Mouse (Mus musculus): ENCODE measurements at regions not wholly inside any gene's neighbourhood (a gene's known extent, or its start where the extent isn't known, plus 50 kb on each side); places are given as distances from the start of the nearest gene placed in this dataset.

DNA sequence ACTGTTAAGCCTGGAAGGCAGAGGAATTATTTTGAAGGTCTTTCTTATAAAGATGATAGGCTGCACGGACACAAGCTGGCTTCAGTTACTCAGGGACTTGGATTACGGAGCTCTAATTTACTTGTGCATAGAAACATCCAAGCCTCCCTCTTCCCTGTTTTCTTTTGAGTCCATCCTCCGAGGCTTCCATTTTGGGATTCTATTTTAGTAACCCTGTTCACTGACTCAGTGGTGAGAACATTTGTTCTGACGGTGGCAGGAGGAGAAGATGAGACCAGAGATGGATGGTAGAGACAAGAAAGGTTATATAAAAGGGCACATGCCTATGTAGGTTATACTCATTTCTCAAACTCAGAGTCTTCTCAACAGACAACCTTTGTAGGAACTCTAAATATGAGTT is 445.4 kb downstream of the Adam3 start:
- no peaks in the 10 kb centered on the region for H3K9me3 ChIP-seq (replicated peaks)
- no peak overlapping the region for H3K4me2 ChIP-seq (replicated peaks)
- no peak overlapping the region for H3K27ac ChIP-seq
- WGBS: 94% methylated on average over 4 of the region's 4 CpGs
- no peak overlapping the region for H3K4me3 ChIP-seq
- H3K36me3 ChIP-seq: no peaks in the 10 kb centered on the region
- ATAC-seq (ENCODE audit: low FRiP score): no peak
- no peaks in the 10 kb centered on the region for H3K27me3 ChIP-seq
- no peak overlapping the region for H3K9ac ChIP-seq
- no peaks in the 10 kb centered on the region for H3K4me1 ChIP-seq

DNA sequence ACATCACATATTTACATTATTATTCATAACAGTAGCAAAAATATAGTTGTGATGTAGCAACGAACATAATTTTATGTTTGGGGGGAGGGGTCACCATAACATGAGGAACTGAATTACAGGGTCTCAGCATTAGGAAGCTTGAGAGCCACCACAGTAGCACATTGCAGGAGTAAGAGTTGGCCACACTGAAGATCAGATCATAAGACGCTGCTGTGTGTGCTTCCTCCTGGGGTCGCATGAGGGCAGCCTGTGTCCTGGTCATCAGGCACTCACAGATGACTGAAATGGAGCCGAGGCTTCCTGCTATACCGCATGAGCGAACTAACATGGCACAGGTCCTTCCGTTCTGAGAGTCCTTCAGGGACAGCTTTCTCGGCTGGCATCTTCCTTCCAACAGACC is 447.3 kb downstream of the Adam3 start:
- Histone ChIP-seq H3K27ac (no peak overlapping the region), H3K27me3 (no peaks in the 10 kb centered on the region), H3K9me3 (replicated peaks) (no peaks in the 10 kb centered on the region), H3K36me3 (no peaks in the 10 kb centered on the region), H3K4me3 (no peak overlapping the region), H3K4me2 (replicated peaks) (no peak overlapping the region), H3K4me1 (no peaks in the 10 kb centered on the region), H3K9ac (no peak overlapping the region)
- ATAC-seq (ENCODE audit: low FRiP score): no peak
- 82% methylated on average over 8 of the region's 8 CpGs for WGBS

DNA sequence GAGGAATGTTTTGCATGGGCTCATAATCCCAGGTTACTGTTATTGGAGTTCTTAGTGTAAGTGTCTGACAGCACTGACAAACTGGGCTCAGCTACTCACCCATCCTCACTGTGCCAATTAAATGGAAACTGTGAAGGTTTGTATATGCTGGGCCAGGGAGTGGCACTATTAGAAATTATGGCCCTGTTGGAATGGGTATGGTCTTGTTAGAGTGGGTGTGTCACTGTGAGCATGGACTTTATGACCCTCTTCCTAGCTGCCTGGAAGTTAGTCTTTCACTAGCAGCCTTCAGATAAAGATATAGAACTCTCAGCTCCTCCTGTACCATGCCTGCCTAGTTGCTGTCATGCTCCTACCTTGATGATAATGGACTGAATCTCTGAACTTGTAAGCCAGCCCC is 464.3 kb downstream of the Adam3 start:
- H3K36me3 ChIP-seq: no peaks in the 10 kb centered on the region
- no peak for ATAC-seq (ENCODE audit: low FRiP score)
- no peak overlapping the region for H3K9ac ChIP-seq
- no peaks in the 10 kb centered on the region for H3K27me3 ChIP-seq
- H3K9me3 ChIP-seq (replicated peaks): no peaks in the 10 kb centered on the region
- H3K4me1 ChIP-seq: no peaks in the 10 kb centered on the region
- no peak overlapping the region for H3K4me3 ChIP-seq
- H3K27ac ChIP-seq: no peak overlapping the region
- no peak overlapping the region for H3K4me2 ChIP-seq (replicated peaks)

DNA sequence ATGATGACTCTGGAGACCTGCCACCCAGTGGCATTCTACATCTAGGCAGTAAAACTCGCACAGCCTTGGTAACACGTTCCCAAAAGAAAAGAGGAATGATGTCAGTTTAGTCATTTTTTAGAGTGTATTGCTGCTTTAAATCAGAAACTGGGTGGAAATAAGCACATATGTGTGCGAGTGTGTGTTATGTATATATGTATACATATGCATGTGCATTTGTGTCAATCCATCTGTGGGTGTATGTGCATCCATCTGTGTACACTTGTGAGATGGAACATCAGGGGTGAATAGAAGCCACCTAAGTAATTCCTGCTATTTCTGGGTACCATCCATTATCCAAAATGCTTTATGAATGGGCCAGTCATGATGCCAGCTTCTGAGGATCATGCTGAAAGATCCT is 467.0 kb downstream of the Adam3 start:
- Histone ChIP-seq H3K4me1 (no peaks in the 10 kb centered on the region), H3K4me3 (no peak overlapping the region), H3K9ac (no peak overlapping the region), H3K36me3 (no peaks in the 10 kb centered on the region), H3K4me2 (replicated peaks) (no peak overlapping the region), H3K9me3 (replicated peaks) (no peaks in the 10 kb centered on the region), H3K27ac (no peak overlapping the region), H3K27me3 (no peaks in the 10 kb centered on the region)
- WGBS: 92% methylated on average over 3 of the region's 3 CpGs
- ATAC-seq (ENCODE audit: low FRiP score): no peak

DNA sequence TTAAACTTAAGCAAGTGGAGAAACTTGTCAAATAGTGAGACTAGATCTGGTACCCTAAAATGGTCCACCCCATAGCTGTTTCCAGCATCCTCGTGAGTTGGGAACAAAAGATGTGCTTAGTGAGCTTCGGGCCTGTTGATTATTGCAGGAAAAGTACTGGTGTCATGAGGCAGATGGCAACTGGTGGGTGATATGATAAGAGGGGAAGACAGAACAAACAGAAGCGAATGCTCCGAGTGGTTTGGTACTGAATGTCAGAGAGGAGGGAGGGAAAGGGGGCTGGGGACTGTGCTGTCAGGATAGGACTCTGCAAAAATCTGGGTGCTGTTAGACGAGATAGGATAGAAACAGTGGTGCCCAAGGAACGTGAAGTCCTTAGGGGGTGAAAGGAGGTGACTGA is 483.4 kb downstream of the Adam3 start:
- Histone ChIP-seq H3K4me2 (replicated peaks) (no peak overlapping the region), H3K36me3 (no peaks in the 10 kb centered on the region), H3K27me3 (no peaks in the 10 kb centered on the region), H3K9ac (no peak overlapping the region), H3K27ac (no peak overlapping the region), H3K4me3 (no peak overlapping the region), H3K9me3 (replicated peaks) (peaks cover 5% of the 10 kb centered on the region; the same call in 1 of the 2 replicates), H3K4me1 (no peaks in the 10 kb centered on the region)
- ATAC-seq (ENCODE audit: low FRiP score): no peak
- WGBS: 70% methylated on average over 6 of the region's 6 CpGs

DNA sequence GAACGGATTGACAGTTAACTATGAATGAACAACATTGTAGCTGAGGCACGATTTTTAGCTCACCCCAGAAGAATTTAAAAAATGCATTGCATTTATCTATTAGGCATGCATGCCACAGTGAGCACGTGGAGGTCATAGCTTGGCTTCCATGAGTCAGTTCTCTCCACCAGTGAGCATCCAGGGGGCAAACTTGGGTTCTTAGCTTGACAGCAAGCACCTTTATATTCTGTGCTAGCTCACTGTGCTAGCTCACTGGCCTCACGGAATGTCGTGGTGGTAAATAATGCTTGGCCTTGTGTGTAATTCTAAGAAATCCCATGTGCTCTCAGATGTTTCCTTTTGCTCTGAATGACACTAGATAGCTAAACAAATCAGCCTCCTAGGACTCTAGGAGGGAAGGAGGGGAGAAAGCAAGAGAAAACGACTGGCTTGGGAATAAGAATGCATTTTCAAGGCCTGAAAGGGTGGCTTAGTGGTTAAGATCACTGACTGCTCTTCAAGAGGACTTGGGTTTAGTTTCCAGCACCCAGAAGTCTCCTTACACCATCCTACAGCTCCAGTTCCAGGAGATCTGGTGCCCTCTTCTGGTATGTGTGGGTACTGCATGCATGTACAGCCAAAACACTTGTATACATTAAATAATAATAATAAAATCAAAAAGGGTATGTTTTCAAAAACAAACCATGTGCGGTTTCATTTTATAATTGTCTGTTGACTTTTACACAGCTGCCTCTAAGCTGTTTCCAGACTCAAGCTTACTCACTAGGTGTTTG is 485.3 kb downstream of the Adam3 start:
- peaks cover 5% of the 10 kb centered on the region; the same call in 1 of the 2 replicates for H3K9me3 ChIP-seq (replicated peaks)
- H3K4me2 ChIP-seq (replicated peaks): no peak overlapping the region
- no peaks in the 10 kb centered on the region for H3K27me3 ChIP-seq
- no peaks in the 10 kb centered on the region for H3K36me3 ChIP-seq
- no peak overlapping the region for H3K27ac ChIP-seq
- H3K9ac ChIP-seq: no peak overlapping the region
- 78% methylated on average over 7 of the region's 7 CpGs for WGBS
- H3K4me3 ChIP-seq: no peak overlapping the region
- H3K4me1 ChIP-seq: no peaks in the 10 kb centered on the region
- ATAC-seq (ENCODE audit: low FRiP score): no peak

DNA sequence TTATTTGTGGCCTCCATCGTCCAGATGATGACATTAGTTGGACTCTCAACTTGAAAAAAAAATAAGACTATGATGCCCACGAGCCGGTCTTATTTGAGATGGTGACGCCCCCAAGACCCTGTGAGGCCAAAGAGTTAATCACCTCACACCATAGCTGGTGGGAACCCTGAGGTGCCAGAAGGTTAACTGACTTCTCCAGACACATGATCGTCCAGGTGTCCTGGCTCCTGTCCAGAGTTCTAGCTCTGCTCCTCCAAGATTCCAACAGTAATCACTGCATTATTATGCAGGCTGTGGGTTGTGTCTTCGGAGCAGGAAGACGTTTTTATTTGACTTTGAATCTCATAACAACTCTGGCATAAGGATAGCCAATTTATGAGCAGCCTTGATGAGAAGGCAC is 490.7 kb downstream of the Adam3 start:
- ATAC-seq (ENCODE audit: low FRiP score): no peak
- no peaks in the 10 kb centered on the region for H3K9me3 ChIP-seq (replicated peaks)
- no peak overlapping the region for H3K27ac ChIP-seq
- H3K9ac ChIP-seq: no peak overlapping the region
- H3K36me3 ChIP-seq: no peaks in the 10 kb centered on the region
- 78% methylated on average over 7 of the region's 7 CpGs for WGBS
- H3K4me3 ChIP-seq: no peak overlapping the region
- H3K4me2 ChIP-seq (replicated peaks): no peak overlapping the region
- H3K4me1 ChIP-seq: no peaks in the 10 kb centered on the region
- no peaks in the 10 kb centered on the region for H3K27me3 ChIP-seq

DNA sequence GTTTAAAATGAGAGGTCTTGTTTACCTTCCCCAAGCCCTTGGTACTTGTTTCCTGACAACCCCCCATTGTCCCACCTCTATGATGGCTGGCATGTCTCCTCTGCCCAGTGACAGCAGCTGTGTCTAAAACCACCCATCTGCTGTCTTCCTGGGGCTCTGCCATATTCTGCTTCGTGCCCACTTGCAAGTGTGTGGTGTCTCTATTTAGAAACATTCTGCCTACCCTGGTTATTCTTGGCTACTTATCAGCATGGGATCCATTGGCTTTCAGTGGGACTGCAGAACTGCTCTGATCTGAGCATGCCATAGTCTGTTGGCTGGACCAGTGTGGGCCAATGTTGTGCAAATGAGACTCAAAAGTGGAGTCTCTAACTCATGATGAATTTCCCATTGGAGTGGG is 497.5 kb downstream of the Adam3 start:
- H3K36me3 ChIP-seq: no peaks in the 10 kb centered on the region
- no peak for ATAC-seq (ENCODE audit: low FRiP score)
- H3K9ac ChIP-seq: no peak overlapping the region
- no peak overlapping the region for H3K27ac ChIP-seq
- H3K27me3 ChIP-seq: no peaks in the 10 kb centered on the region
- H3K4me1 ChIP-seq: no peaks in the 10 kb centered on the region
- no peak overlapping the region for H3K4me2 ChIP-seq (replicated peaks)
- WGBS: 77% methylated on average over 1 of the region's 1 CpGs
- H3K9me3 ChIP-seq (replicated peaks): no peaks in the 10 kb centered on the region
- H3K4me3 ChIP-seq: no peak overlapping the region

DNA sequence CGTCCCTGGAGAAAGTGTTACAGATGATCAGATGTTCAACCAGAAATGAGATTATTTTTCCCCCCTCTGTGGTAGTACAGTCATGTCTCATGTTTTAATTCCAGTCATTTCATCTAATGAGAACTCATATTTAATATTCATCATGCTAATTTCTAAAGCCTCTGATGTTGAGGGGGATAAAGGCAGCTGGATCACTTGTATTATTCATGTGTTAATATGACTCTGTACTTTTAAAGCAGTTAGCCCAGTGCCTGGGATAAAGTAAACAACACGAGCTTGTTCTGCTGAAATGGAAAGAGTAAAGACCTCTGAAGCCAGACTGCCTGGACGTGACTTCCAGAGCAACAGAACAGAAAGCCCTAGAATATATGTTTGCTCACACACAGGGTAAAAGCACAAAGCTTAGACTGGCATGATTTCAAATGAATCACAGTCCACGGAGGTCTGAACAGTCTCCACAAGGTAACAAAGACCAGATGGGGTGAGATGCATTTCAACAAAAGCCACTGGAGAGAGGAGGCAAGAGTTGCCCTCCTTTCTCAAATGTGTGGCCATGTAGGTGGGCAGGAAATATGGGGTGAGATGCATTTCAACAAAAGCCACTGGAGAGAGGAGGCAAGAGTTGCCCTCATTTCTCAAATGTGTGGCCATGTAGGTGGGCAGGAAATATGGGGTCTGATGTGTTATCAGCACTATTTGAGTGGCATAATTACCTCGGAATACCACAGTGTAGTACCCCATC is 498.1 kb downstream of the Adam3 start:
- Histone ChIP-seq H3K27me3 (no peaks in the 10 kb centered on the region), H3K36me3 (no peaks in the 10 kb centered on the region), H3K4me1 (no peaks in the 10 kb centered on the region), H3K4me2 (replicated peaks) (no peak overlapping the region), H3K9ac (no peak overlapping the region), H3K9me3 (replicated peaks) (no peaks in the 10 kb centered on the region), H3K4me3 (no peak overlapping the region), H3K27ac (no peak overlapping the region)
- WGBS: 77% methylated on average over 5 of the region's 5 CpGs
- ATAC-seq (ENCODE audit: low FRiP score): no peak

DNA sequence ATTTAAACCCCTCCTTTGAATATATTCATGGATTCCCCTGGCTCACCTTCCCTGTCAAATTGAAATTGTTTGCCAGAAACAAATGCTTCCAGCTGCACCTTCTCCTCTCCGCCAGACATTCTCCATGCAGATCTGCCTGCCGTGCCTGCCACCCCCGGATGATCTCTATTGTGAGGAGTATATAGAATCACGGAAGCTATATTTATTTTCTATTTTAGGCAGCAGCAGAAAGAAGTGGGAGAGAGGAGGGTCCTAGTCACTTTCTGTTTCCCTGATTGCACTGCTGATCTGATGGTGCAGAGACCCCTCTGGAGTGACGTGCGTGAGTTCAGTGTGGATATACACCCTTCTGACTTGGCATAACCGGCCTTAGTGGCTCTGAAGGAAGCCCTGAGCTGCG is 505.4 kb downstream of the Adam3 start:
- ATAC-seq (ENCODE audit: low FRiP score): no peak
- Histone ChIP-seq H3K36me3 (no peaks in the 10 kb centered on the region), H3K4me3 (no peak overlapping the region), H3K27ac (no peak overlapping the region), H3K4me2 (replicated peaks) (no peak overlapping the region), H3K27me3 (no peaks in the 10 kb centered on the region), H3K9me3 (replicated peaks) (no peaks in the 10 kb centered on the region), H3K9ac (no peak overlapping the region), H3K4me1 (no peaks in the 10 kb centered on the region)
- 68% methylated on average over 8 of the region's 8 CpGs for WGBS

DNA sequence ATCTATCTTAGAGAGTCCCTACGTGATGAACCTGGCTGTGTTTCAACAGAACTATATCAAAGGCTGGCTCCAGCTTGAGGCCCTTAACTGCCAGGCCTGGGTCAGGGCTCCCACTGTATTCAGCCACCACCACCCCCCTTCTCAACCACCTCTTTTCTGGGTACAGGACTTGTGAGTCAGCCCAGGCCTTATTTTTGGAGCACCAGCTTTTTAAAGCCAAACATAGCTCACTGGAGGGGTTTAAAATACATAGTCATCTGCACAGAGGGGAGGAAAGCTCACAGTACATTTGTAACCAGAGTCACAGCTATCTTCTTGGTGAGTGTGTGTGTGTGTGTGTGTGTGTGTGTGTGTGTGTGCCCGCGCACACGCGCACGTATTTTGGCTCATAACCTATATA is 509.0 kb downstream of the Adam3 start:
- 98% methylated on average over 6 of the region's 6 CpGs for WGBS
- no peaks in the 10 kb centered on the region for H3K9me3 ChIP-seq (replicated peaks)
- H3K4me2 ChIP-seq (replicated peaks): no peak overlapping the region
- H3K9ac ChIP-seq: no peak overlapping the region
- no peaks in the 10 kb centered on the region for H3K27me3 ChIP-seq
- no peak overlapping the region for H3K4me3 ChIP-seq
- no peak overlapping the region for H3K27ac ChIP-seq
- no peak for ATAC-seq (ENCODE audit: low FRiP score)
- H3K4me1 ChIP-seq: no peaks in the 10 kb centered on the region
- H3K36me3 ChIP-seq: no peaks in the 10 kb centered on the region

DNA sequence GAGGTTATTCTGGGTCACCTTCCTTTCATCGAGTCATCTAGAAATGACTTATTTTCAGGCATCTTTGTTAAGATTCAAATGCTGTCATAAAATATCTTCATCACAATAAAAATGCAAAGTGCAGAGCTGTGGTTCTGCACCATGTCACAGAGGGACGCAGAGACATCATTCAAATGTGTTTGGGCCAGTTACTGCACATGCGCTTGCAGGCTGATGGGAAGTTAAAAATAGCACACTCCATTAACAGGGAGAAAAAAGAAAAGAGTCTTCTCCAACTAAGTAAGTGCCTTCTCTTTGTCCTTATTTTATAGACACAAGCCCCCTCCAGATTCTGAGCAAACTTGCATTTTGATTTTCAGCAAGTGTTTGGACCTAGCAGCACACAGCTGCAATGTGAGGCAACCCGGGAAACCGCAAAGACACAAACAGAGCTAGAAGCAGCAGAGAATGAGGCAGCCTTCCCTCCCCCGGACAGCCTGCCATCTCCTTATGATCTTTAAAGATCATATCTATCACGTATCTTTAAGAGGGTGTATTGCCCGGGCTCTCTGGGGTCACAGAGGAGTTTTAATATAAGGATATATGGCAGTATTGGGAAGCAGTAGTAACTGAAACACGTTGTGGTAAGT is 510.0 kb downstream of the Adam3 start:
- Histone ChIP-seq H3K36me3 (no peaks in the 10 kb centered on the region), H3K27me3 (no peaks in the 10 kb centered on the region), H3K27ac (no peak overlapping the region), H3K4me1 (no peaks in the 10 kb centered on the region), H3K9me3 (replicated peaks) (no peaks in the 10 kb centered on the region), H3K4me3 (no peak overlapping the region), H3K4me2 (replicated peaks) (no peak overlapping the region), H3K9ac (no peak overlapping the region)
- WGBS: 84% methylated on average over 9 of the region's 9 CpGs
- ATAC-seq (ENCODE audit: low FRiP score): no peak

DNA sequence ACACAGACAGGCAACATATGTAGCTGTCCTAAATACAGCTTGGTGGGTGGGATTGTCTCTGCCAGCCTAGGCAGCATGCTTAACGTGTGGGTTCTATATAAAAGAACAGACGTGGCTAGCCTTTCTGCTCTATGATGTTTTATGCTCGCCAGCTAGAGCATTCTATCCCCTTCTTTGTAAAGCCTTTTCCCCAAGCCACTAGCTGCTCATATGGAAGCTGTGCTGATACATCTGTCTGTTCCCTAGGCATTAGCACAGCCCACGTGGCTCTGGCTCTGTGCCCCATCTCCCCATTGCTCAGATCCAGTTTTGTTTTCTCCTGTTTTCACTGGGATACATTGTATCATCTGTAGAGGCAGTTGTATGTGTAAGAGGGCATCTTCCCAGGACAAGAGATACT is 511.3 kb downstream of the Adam3 start:
- no peaks in the 10 kb centered on the region for H3K9me3 ChIP-seq (replicated peaks)
- H3K36me3 ChIP-seq: no peaks in the 10 kb centered on the region
- no peak overlapping the region for H3K4me2 ChIP-seq (replicated peaks)
- no peak overlapping the region for H3K4me3 ChIP-seq
- no peak overlapping the region for H3K9ac ChIP-seq
- H3K27ac ChIP-seq: no peak overlapping the region
- no peak for ATAC-seq (ENCODE audit: low FRiP score)
- no peaks in the 10 kb centered on the region for H3K27me3 ChIP-seq
- WGBS: 81% methylated on average over 4 of the region's 4 CpGs
- H3K4me1 ChIP-seq: no peaks in the 10 kb centered on the region
